8 mouse cellular contexts compared by ENCODE assay signal in the genomic region with DNA sequence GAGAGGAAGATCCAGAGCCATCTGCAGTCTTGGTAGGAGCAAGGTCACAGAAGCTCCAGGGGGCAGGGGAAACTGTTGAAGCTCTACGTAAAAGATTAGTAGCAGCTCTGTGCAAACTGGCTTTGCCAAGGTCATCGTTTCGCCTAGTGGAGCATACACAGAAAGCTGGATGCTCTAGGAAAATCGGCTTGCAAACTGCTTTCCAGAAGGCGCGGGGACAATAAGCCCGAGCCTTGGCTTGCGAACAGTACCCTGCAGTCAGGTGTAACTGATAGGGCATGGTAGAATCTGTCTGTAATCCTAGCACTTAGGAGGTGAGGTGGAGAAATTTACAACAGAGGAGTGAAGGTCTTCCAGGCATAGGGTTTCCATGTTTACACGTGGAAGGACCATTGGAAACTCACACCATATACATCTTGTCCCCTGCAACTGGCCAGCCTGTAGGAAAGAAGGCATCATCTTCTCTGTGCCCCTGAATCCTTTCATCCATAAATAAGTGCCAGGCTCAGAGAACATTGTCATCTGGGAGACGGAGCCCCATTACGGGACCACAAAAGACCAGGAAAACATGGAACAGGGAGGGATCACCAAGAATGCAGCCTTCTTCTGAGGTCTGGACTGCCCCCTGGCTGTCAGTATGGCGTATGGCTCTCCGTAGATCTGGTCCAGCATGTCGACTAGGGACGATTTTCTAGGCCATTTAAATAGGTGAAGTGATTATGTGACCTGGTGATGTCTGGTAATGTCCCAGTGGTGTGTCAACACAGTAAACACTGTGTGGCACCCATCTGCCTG.
DNase-seq lines count a peak whose midpoint lies in the region; ATAC-seq and TF ChIP-seq lines count a peak whose summit lies in the region.
"Had no signal": no experiment of that assay in that cellular context is flagged by ENCODE, and none has a peak within 500 bp of the region (broad histone marks: within the 10 kb centered on the region; RNA-seq: fewer than 3 reads in every experiment).

No protein-coding gene starts in this region.

- 64% methylated on average over 15 of the region's 15 CpGs for WGBS in lung, adult 2 months
- 71% methylated on average over 15 of the region's 15 CpGs for WGBS in hindbrain, embryonic 11.5 days
- WGBS in small intestine, adult 2 months: 68% methylated on average over 15 of the region's 15 CpGs
- 67% methylated on average over 15 of the region's 15 CpGs for WGBS in intestine, embryonic 16.5 days

- H3K4me1 ChIP-seq in lung, adult 2 months (ENCODE audit: control insufficient read depth, insufficient read depth, low read length): no peaks in the 10 kb centered on the region
- peaks cover 2% of the 10 kb centered on the region; the same call in 1 of the 2 replicates for H3K4me1 ChIP-seq in hindbrain, embryonic 11.5 days (replicated peaks; ENCODE audit: control insufficient read depth, insufficient read depth, low read length)
- 0 out of 2 replicates have a peak, but pooled peaks cover 3% of the 10 kb centered on the region for H3K4me1 ChIP-seq in small intestine, adult 2 months (ENCODE audit: control insufficient read depth, insufficient read depth, insufficient read length, low read length)
- H3K4me1 ChIP-seq in intestine, embryonic 16.5 days (ENCODE audit: control insufficient read depth, insufficient read depth, low read length): no peaks in the 10 kb centered on the region
- H3K4me1 ChIP-seq: liver, embryonic 13.5 days had no signal

- H3K4me3 ChIP-seq in lung, adult 2 months (replicated peaks; ENCODE audit: extremely low read depth, low read depth, low read length): no peak overlapping the region
- no peak overlapping the region for H3K4me3 ChIP-seq in hindbrain, embryonic 11.5 days (ENCODE audit: low read depth, low read length)
- H3K4me3 ChIP-seq in small intestine, adult 2 months (ENCODE audit: low read depth, low read length): no peak overlapping the region
- H3K4me3 ChIP-seq in intestine, embryonic 16.5 days (ENCODE audit: low read length): no peak overlapping the region
- H3K4me3 ChIP-seq: liver, embryonic 13.5 days had no signal

- no peaks in the 10 kb centered on the region for H3K27me3 ChIP-seq in hindbrain, embryonic 11.5 days (ENCODE audit: control insufficient read depth, insufficient read depth, low read length)
- no peaks in the 10 kb centered on the region for H3K27me3 ChIP-seq in small intestine, adult 2 months (ENCODE audit: control insufficient read depth, insufficient read depth, low read length)
- H3K27me3 ChIP-seq in intestine, embryonic 16.5 days (replicated peaks; ENCODE audit: control insufficient read depth, insufficient read depth, low read length): no peaks in the 10 kb centered on the region
- H3K27me3 ChIP-seq: liver, embryonic 13.5 days had no signal

- DNase-seq in lung, adult 2 months: no peak
- no peak for DNase-seq in lung, postnatal 25 days (ENCODE audit: low spot score)
- DNase-seq in cerebellum, adult 11-12 months: peak; percentile 31
- peak; percentile 46 for DNase-seq in hindbrain, embryonic 11.5 days (ENCODE audit: low spot score)
- DNase-seq in thymus, postnatal 10 days (ENCODE audit: low spot score in 2 of 2): no peak
- DNase-seq: liver, embryonic 13.5 days had no signal

- H3K4me2 ChIP-seq in hindbrain, embryonic 11.5 days (replicated peaks; ENCODE audit: low read depth, low read length): no peak overlapping the region
- no peak overlapping the region for H3K4me2 ChIP-seq in intestine, embryonic 16.5 days (ENCODE audit: low read depth, low read length)
- H3K4me2 ChIP-seq: liver, embryonic 13.5 days had no signal

- TF ChIP-seq POLR2A in lung, adult 2 months (IDR thresholded peaks at IDR 0.05; ENCODE audit: borderline replicate concordance, extremely low read depth, low read depth, low read length): no peak
- no peak for TF ChIP-seq POLR2A in small intestine, adult 2 months (IDR thresholded peaks at IDR 0.05; ENCODE audit: low read depth, low read length)

- H3K27ac ChIP-seq in hindbrain, embryonic 11.5 days (ENCODE audit: low read depth, low read length): no peak overlapping the region
- no peak overlapping the region for H3K27ac ChIP-seq in small intestine, adult 2 months (ENCODE audit: insufficient read depth, low read depth, low read length)
- no peak overlapping the region for H3K27ac ChIP-seq in intestine, embryonic 16.5 days (ENCODE audit: low read length)
- H3K27ac ChIP-seq: liver, embryonic 13.5 days had no signal

- H3K9me3 ChIP-seq in hindbrain, embryonic 11.5 days (ENCODE audit: control insufficient read depth, low read length): no peaks in the 10 kb centered on the region
- H3K9me3 ChIP-seq in intestine, embryonic 16.5 days (ENCODE audit: control insufficient read depth, low read length): no peaks in the 10 kb centered on the region
- H3K9me3 ChIP-seq: liver, embryonic 13.5 days had no signal

- peak; percentile 52 for TF ChIP-seq CTCF in lung, adult 2 months (IDR thresholded peaks at IDR 0.05; ENCODE audit: insufficient read depth, low read length)
- peak; percentile 32; the same call in 1 of the 2 replicates for TF ChIP-seq CTCF in small intestine, adult 2 months (IDR thresholded peaks at IDR 0.05; ENCODE audit: extremely low read depth, insufficient read length, insufficient replicate concordance, low read depth, low read length)

- H3K9ac ChIP-seq in hindbrain, embryonic 11.5 days (ENCODE audit: low read depth, low read length): no peak overlapping the region
- H3K9ac ChIP-seq in intestine, embryonic 16.5 days (ENCODE audit: low read depth, low read length): no peak overlapping the region
- H3K9ac ChIP-seq: liver, embryonic 13.5 days had no signal

- no peaks in the 10 kb centered on the region for H3K36me3 ChIP-seq in hindbrain, embryonic 11.5 days (ENCODE audit: control insufficient read depth, insufficient read depth, low read length)
- no peaks in the 10 kb centered on the region for H3K36me3 ChIP-seq in small intestine, adult 2 months (ENCODE audit: control insufficient read depth, insufficient read depth, low read length)
- H3K36me3 ChIP-seq in intestine, embryonic 16.5 days (ENCODE audit: control insufficient read depth, insufficient read depth, low read length): no peaks in the 10 kb centered on the region
- H3K36me3 ChIP-seq: liver, embryonic 13.5 days had no signal

- peak; percentile 38; the same call in 1 of the 2 replicates for ATAC-seq in hindbrain, embryonic 11.5 days (ENCODE audit: low FRiP score)
- no peak for ATAC-seq in intestine, embryonic 16.5 days

Comparison
In these comparisons a context has a peak if more than half of its experiments do, and no peak if none do; other contexts are left out.
1. DNase-seq: peak in cerebellum, adult 11-12 months (single experiment) and hindbrain, embryonic 11.5 days (single experiment); none in lung, adult 2 months (single experiment), lung, postnatal 25 days (single experiment) and thymus, postnatal 10 days (0 of 2).